Mouse (Mus musculus): ENCODE measurements at regions not wholly inside any gene's neighbourhood (a gene's known extent, or its start where the extent isn't known, plus 50 kb on each side); places are given as distances from the start of the nearest gene placed in this dataset.

DNA sequence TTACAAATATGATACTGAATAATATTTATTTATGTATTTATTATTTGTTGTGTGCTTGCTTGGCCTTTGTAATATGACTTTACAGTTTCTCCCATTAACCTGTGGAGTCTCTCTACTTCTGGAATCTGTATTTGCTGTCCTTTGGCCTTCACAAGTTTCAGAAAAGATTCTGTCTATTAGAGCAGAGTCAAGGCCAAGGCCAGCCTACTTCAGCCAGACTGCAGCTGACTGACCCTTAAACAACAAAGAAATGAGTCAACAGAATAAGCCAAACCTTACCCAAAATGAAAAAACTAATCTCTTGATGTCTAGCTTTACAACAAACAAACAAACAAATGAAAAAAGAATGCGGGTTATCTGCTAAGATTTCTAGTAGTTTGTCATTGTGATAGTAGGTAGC is 532.7 kb upstream of the Btbd3 start:
- no peaks in the 10 kb centered on the region for H3K9me3 ChIP-seq (replicated peaks)
- no peaks in the 10 kb centered on the region for H3K4me1 ChIP-seq
- H3K36me3 ChIP-seq: no peaks in the 10 kb centered on the region
- H3K27me3 ChIP-seq (replicated peaks): no peaks in the 10 kb centered on the region
- 68% methylated on average over 1 of the region's 1 CpGs for WGBS (ENCODE audit: insufficient replicate concordance)
- no peak overlapping the region for H3K27ac ChIP-seq
- H3K4me3 ChIP-seq: no peak overlapping the region
- H3K4me2 ChIP-seq: no peak overlapping the region
- no peak for ATAC-seq
- no peak overlapping the region for H3K9ac ChIP-seq

DNA sequence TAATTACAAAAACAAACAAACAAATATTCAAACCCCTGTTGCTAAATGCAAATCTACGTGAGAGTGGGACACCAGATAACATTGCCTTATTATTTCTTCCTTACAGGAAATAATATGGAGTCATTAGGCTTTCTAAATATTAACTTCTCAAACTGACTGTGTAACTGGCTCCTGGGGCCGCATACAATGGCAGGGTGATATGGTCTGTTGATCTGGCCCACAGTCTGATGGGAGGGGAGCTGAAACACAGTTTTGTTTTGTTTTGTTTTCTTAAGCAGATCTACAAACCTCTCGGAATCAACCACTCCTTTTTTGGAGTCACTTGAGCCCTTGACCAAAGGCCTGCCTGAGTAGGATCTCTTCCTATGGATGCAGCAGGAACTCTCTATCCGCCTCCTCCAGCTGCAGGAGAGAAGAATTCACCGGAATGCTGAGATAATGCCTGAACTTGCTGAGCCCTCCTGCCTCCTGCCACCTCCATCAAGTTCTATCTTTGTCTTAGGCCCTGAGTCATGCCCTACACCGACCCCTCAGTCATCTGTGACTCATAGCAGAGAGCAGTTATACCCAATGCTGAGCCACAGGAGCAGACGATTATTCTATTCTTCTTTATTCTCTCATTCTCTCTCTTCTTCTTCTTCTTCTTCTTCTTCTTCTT is 534.5 kb upstream of the Btbd3 start:
- Histone ChIP-seq H3K9me3 (replicated peaks) (no peaks in the 10 kb centered on the region), H3K4me1 (no peaks in the 10 kb centered on the region), H3K9ac (no peak overlapping the region), H3K27me3 (replicated peaks) (no peaks in the 10 kb centered on the region), H3K4me3 (no peak overlapping the region), H3K4me2 (no peak overlapping the region), H3K27ac (no peak overlapping the region), H3K36me3 (no peaks in the 10 kb centered on the region)
- no peak for ATAC-seq
- WGBS (ENCODE audit: insufficient replicate concordance): 54% methylated on average over 7 of the region's 7 CpGs

DNA sequence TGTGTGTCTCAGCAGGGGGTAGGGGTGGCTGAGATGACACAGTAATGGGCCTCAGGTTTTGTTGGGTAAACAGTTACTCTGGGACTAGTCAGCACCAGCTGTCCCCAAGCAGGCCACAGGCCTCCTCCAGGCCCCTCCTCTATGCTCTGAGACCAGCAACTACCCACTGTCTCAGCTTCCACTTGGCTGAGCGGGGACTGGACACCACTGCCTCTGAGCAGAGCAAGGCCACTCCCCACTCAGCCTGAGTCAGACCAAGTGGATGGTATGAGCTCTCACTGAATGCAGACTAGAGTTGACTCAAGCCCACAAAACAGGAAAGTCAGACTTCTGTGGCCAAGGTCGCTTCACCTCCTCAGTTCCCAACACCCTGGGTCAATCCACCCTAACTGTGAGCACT is 540.5 kb upstream of the Btbd3 start:
- 57% methylated on average over 2 of the region's 2 CpGs for WGBS (ENCODE audit: insufficient replicate concordance)
- Histone ChIP-seq H3K4me2 (no peak overlapping the region), H3K9ac (no peak overlapping the region), H3K9me3 (replicated peaks) (no peaks in the 10 kb centered on the region), H3K27ac (no peak overlapping the region), H3K4me3 (no peak overlapping the region), H3K36me3 (no peaks in the 10 kb centered on the region), H3K27me3 (replicated peaks) (no peaks in the 10 kb centered on the region), H3K4me1 (no peaks in the 10 kb centered on the region)
- no peak for ATAC-seq

DNA sequence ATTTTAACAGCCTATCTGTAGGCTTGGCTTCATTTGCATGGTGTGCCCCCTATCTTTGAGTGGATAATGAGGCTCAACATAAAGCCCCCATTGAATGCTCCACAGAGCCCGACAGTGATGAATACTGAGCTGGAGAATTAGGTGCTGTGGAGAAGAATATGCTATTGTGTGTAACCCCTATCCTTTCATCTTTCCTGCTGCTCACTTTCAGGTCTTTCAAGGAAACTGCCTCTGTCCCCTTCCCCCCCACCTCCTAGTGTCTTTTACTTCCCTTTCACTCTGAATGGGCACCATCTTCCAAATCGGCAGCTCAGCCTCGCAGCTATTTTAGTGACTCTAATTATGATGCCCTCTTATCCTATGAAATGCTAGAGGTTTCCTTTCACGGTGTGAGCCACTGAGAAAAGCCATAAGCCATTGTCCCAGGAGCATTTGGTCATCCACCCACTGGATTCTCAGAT is 549.8 kb upstream of the Btbd3 start:
- no peak overlapping the region for H3K4me3 ChIP-seq
- H3K27ac ChIP-seq: no peak overlapping the region
- no peaks in the 10 kb centered on the region for H3K36me3 ChIP-seq
- H3K4me2 ChIP-seq: no peak overlapping the region
- no peaks in the 10 kb centered on the region for H3K9me3 ChIP-seq (replicated peaks)
- H3K9ac ChIP-seq: no peak overlapping the region
- H3K27me3 ChIP-seq (replicated peaks): no peaks in the 10 kb centered on the region
- ATAC-seq: no peak
- WGBS (ENCODE audit: insufficient replicate concordance): 20% methylated on average over 4 of the region's 4 CpGs
- H3K4me1 ChIP-seq: no peaks in the 10 kb centered on the region

DNA sequence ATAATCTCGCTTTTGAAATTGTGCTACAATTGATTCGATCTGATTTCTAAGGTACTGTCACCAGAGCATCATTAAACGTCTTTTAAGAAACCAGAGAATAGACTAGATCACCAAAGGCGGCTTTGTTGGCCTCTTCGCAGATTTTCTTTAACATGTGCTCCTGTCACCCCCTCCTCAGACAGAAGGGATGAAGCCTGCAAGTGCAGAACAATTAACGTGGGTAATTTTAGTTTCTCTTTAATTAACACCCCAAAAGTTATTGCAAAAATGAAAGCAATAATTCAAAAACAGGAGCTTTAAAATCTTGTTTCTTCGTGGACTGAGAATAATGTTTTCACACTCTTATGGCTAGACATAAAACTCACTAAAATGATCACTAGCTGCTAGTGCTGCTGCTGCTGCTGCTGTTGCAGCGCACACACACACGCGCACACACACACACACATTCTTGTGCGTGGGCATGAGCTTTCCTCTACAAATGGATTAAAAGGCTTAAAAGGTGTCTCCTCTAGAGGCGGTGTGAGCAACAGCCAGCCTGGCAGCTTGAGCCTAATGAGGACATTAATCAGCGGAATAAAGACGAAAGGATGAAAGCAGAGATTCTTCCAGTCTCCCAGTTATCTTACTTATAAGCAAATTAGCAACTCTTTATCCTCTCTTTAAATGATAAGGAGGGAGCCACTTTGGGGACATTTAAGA is 550.5 kb upstream of the Btbd3 start:
- no peak for ATAC-seq
- H3K36me3 ChIP-seq: no peaks in the 10 kb centered on the region
- H3K4me2 ChIP-seq: no peak overlapping the region
- no peak overlapping the region for H3K4me3 ChIP-seq
- 47% methylated on average over 14 of the region's 14 CpGs for WGBS (ENCODE audit: insufficient replicate concordance)
- no peak overlapping the region for H3K27ac ChIP-seq
- H3K9ac ChIP-seq: no peak overlapping the region
- H3K4me1 ChIP-seq: no peaks in the 10 kb centered on the region
- H3K27me3 ChIP-seq (replicated peaks): no peaks in the 10 kb centered on the region
- H3K9me3 ChIP-seq (replicated peaks): no peaks in the 10 kb centered on the region

DNA sequence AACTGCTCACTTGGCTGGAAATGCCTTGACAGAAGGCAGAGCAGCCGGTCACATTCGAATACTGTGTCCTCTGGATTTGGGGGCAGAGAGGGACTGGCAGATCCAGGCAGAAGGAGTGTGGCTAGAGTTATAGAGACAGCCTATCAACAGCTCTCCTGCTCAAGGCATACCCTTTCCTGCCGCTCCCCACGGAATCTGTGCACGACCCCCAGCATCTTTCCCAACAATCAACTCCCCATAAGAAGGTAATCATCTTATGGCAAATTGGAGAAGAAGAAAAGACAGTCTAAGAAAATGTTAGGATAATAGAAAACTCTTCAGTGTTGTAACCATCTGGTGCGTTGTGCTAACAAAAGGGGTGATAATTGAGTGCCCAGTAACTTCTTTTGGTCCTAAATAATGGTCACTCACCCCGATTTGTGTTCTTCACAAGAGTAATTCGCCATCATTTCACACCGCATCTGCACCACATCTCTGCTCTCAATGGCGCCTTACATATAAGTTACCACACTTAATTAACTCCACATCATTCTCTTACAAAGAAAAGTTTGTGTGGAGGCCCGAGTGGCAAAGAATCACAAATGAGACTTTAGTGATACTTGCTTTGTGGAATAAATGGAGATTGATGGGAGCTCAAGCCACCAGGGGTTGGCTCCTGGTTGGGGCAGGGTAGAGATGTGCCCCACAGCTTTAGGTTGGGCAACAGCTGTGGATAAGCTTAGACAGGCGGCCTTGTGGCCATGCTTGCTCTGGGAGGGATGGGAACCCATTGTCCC is 551.2 kb upstream of the Btbd3 start:
- no peaks in the 10 kb centered on the region for H3K36me3 ChIP-seq
- H3K27ac ChIP-seq: no peak overlapping the region
- H3K9ac ChIP-seq: no peak overlapping the region
- no peaks in the 10 kb centered on the region for H3K4me1 ChIP-seq
- no peak overlapping the region for H3K4me3 ChIP-seq
- no peak overlapping the region for H3K4me2 ChIP-seq
- no peak for ATAC-seq
- no peaks in the 10 kb centered on the region for H3K9me3 ChIP-seq (replicated peaks)
- no peaks in the 10 kb centered on the region for H3K27me3 ChIP-seq (replicated peaks)
- 45% methylated on average over 12 of the region's 12 CpGs for WGBS (ENCODE audit: insufficient replicate concordance)

DNA sequence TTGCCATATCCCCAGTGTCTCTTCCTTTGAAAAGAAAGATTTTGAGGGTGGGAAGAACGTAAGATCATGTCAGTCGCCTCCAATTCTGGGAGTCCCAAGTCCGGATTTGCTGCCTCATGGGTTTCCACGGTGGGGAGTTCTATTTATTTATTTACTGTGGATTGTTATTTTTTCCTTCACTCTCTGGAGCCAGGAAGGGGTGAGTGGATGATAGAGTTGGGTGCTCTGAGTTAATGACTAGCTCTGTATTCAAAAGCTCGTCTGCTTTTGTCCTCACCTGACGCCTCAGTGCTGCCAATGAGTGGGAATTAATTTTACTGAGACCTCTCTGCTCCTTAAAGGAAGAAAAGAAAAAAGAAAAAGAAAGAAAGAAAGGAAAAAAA is 551.8 kb upstream of the Btbd3 start:
- Histone ChIP-seq H3K9ac (no peak overlapping the region), H3K36me3 (no peaks in the 10 kb centered on the region), H3K4me3 (no peak overlapping the region), H3K27ac (no peak overlapping the region), H3K4me2 (no peak overlapping the region), H3K27me3 (replicated peaks) (no peaks in the 10 kb centered on the region), H3K9me3 (replicated peaks) (no peaks in the 10 kb centered on the region), H3K4me1 (no peaks in the 10 kb centered on the region)
- 70% methylated on average over 6 of the region's 6 CpGs for WGBS (ENCODE audit: insufficient replicate concordance)
- ATAC-seq: no peak

DNA sequence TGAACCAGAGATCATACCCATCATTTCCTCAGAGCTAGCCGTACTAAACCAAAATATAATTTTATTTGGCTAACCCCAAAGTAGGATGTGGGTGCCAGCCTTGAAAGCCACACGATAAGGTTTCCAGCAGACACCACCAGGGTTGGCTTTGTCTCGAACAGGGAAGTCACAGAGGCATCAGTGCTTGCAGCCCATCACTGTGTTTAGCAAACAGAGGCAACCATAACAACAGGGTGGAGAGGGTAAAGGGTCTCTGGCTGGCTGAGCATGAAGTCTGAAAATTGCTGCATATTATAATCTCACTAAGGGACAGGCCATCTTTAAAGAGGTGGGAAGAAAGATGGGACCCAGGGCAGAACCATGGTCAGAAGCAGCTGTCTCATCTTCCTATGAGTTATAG is 552.3 kb upstream of the Btbd3 start:
- Histone ChIP-seq H3K27ac (no peak overlapping the region), H3K9ac (no peak overlapping the region), H3K27me3 (replicated peaks) (no peaks in the 10 kb centered on the region), H3K36me3 (no peaks in the 10 kb centered on the region), H3K4me1 (no peaks in the 10 kb centered on the region), H3K4me3 (no peak overlapping the region), H3K4me2 (no peak overlapping the region), H3K9me3 (replicated peaks) (no peaks in the 10 kb centered on the region)
- no peak for ATAC-seq
- WGBS (ENCODE audit: insufficient replicate concordance): 54% methylated on average over 3 of the region's 3 CpGs

DNA sequence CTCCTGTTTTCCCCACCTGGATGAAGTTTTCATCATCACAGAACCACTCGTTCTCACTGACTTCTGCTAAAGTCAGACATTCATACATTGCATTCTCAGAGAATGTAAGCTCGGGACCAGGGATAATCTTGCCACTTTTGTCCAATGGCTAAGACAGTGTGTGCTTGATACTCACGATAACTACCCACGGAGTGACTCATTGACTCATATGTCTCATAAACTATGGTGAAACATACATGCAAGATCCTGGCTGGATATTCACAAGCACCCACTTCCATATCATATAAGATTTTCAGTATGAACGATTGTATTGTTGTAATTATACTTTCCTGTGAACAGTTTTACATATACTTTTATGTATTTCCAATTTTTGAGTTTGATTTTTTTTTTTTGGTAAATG is 560.5 kb upstream of the Btbd3 start:
- H3K9ac ChIP-seq: no peak overlapping the region
- no peak for ATAC-seq
- no peak overlapping the region for H3K27ac ChIP-seq
- 77% methylated on average over 5 of the region's 5 CpGs for WGBS (ENCODE audit: insufficient replicate concordance)
- no peaks in the 10 kb centered on the region for H3K27me3 ChIP-seq (replicated peaks)
- H3K4me2 ChIP-seq: no peak overlapping the region
- H3K4me1 ChIP-seq: no peaks in the 10 kb centered on the region
- H3K36me3 ChIP-seq: no peaks in the 10 kb centered on the region
- H3K9me3 ChIP-seq (replicated peaks): no peaks in the 10 kb centered on the region
- H3K4me3 ChIP-seq: no peak overlapping the region

DNA sequence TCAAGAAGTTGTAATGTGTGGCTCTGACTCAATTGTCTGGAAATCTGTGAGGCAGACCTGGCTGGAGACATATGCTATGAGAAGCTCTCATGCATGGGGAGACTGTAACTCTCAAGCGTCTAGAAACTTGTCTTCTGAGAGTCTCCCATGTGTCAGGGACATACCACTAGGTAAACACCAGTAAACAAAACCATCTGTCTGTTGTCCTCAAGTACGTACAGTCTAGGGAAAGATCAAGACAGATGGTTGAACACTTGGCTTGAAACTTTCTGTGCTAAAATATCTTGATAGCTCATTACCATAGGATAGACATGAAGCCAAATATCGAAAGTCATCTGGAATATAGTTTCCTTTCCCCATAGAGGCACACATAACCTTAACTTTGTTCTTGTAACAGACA is 562.3 kb upstream of the Btbd3 start:
- H3K9ac ChIP-seq: no peak overlapping the region
- H3K36me3 ChIP-seq: no peaks in the 10 kb centered on the region
- no peak overlapping the region for H3K4me2 ChIP-seq
- H3K27me3 ChIP-seq (replicated peaks): no peaks in the 10 kb centered on the region
- ATAC-seq: no peak
- H3K4me3 ChIP-seq: no peak overlapping the region
- no peak overlapping the region for H3K27ac ChIP-seq
- H3K9me3 ChIP-seq (replicated peaks): no peaks in the 10 kb centered on the region
- WGBS (ENCODE audit: insufficient replicate concordance): 61% methylated on average over 3 of the region's 3 CpGs
- no peaks in the 10 kb centered on the region for H3K4me1 ChIP-seq

DNA sequence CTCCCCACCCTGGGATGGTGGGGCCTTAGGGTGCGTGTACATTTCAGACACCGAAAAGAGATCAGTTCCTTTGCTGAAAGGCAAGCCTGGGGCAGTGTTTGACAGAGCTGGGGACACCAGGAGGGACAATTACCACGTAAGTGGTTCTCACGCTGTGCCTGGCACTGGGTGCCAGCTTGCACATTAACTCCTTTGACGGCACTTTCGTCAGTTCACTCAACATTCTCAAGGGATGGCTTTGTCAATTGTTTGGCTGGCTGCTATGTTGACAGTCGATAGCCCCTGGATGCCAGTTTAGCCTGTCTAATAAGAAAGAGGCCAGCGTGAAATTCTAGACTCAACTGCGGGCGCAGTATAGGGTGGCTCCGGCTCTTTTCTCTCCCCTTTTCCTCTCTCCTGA is 569.2 kb upstream of the Btbd3 start:
- Histone ChIP-seq H3K4me3 (no peak overlapping the region), H3K4me2 (no peak overlapping the region), H3K4me1 (no peaks in the 10 kb centered on the region), H3K9me3 (replicated peaks) (no peaks in the 10 kb centered on the region), H3K27ac (no peak overlapping the region), H3K9ac (no peak overlapping the region), H3K27me3 (replicated peaks) (no peaks in the 10 kb centered on the region), H3K36me3 (no peaks in the 10 kb centered on the region)
- WGBS (ENCODE audit: insufficient replicate concordance): 78% methylated on average over 11 of the region's 11 CpGs
- ATAC-seq: no peak

DNA sequence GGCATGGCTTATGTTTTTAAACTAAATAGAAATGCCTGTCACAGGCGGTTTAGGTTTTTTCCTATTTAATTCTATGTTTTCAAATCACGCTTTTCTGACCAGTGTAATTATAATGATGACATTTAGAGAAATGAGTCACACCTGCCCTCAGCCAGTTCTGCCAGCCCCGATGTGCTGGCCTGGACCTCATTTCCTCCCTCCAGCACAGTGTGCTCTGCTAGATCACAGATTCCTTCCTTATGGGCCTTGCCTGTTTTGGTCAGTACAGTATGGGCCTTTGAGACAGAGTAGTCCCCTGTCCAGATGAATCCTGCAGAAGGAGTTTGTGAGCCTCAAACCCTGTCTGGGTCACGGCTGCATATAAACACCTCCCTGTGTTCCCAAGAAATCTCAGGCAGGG is 569.6 kb upstream of the Btbd3 start:
- no peaks in the 10 kb centered on the region for H3K36me3 ChIP-seq
- H3K4me2 ChIP-seq: no peak overlapping the region
- WGBS (ENCODE audit: insufficient replicate concordance): 62% methylated on average over 4 of the region's 4 CpGs
- no peaks in the 10 kb centered on the region for H3K27me3 ChIP-seq (replicated peaks)
- H3K9me3 ChIP-seq (replicated peaks): no peaks in the 10 kb centered on the region
- H3K9ac ChIP-seq: no peak overlapping the region
- H3K27ac ChIP-seq: no peak overlapping the region
- H3K4me3 ChIP-seq: no peak overlapping the region
- H3K4me1 ChIP-seq: no peaks in the 10 kb centered on the region
- ATAC-seq: no peak

All from liver, embryonic 12.5 days (tissue).